Mouse (Mus musculus) spleen, adult 12 weeks (tissue): ENCODE data around the gene Zfp367.

Source experiments
- DNase-seq: peaks from one replicate; pipeline ENCODE4 v3.0.0; 2022; ENCODE audit warnings: low spot score

Gene Zfp367

DNA sequence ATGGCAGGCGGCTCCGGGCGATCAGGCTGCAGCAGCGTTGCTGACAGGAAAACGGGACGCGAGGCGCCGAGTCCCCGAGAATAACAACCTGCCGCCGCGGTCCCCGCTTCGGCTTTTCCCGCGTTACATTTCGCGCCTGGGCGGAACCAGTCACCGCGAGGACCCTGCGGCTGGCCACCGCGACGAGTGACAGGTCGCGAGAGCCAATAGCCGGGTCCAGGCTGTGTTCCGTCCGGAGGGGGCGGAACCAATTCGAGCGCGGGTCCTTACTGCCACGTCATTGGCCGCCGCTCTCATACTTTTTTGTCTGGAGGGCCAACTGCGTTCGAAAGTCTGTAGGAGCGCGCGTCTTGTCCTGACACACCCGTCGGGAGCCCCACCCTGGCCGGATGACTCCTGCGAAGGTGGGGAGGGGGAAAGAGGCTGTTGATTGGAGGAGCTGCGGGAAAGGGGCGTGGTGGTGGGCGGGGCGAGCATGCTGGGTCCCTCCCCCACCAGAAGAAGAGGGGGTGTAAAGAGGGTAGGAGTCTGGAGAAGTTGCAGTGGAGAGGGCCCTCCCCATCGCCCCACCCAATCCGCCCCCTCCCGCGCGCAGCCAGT is at the start of gene Zfp367:
Gene Zfp367, minus strand, starts transcription at position 120 of the 600 bp plus-strand sequence.
- peak; percentile 95 for DNase-seq

DNA sequence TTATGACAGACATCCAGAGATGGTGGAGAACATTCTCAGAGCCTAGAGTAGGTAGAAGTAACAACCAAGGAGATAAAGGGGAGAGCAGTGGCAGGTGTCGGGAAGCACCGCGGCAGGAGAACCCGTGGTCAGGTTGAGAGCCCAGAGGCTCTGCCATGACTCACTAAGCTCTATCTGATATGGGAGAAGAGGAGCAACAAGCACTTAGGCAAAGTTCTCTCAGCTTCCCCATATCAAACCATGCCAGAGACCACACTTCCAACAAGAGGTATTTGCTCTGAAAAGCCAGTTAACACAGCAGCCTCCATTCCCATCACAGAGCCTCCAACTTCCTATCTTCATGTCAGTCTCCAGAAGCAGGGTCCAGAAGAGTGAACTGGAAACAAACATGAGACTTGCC is 47.9 kb upstream of the Zfp367 start:
- DNase-seq, result no peak

DNA sequence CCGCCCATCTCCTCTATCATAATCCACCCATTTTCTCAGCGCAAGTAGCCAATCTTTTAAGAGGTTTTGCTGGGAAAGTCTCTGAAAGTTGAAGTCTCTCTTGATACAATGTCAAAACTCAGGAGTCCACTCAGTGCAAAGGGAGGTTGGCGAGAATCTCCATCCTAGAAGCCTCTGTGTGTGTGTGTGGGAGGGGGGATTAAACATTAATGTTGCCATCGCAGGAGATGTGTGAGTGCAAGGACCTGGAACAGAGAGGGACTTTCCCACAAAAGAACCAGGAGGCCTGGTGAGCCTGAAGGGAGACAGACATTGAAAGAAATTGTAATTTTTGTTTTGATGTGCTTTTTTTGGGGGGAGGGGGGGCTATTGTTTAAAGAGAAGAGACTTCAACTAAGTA is 45.3 kb upstream of the Zfp367 start:
- no peak for DNase-seq

- DNase-seq, result no peak
Measured at GRCm38 (mm10) chr13:64197899-64198298, 44.9 kb upstream of the Zfp367 start.

- DNase-seq, result no peak
Measured at GRCm38 (mm10) chr13:64187065-64187464, 34.1 kb upstream of the Zfp367 start.

GRCm38 (mm10) chr13:64186516-64186915 is 33.5 kb upstream of the Zfp367 start:
- DNase-seq, result no peak

DNA sequence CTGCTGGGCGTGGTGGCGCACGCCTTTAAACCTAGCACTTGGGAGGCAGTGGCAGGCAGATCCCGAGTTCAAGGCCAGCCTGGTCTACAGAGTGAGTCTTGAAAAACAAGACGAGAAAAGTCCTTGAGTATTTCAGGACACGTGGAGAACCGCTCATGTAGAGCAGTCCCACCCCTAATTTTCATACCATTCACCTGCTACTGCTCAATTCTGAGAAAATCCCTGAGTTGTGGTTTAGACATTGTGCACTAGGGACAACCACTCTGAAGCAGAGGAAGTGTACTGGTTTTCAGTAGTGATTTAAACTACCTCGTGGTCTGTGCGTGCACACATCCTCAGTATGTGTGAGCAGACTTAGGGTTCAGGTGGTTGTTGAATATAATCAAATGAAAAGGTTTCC is 32.6 kb upstream of the Zfp367 start:
- no peak for DNase-seq

GRCm38 (mm10) chr13:64185176-64185575 is 32.2 kb upstream of the Zfp367 start:
- DNase-seq, result no peak

- DNase-seq, result no peak
Measured at GRCm38 (mm10) chr13:64184361-64184760, 31.4 kb upstream of the Zfp367 start.

- DNase-seq, result no peak
Measured at GRCm38 (mm10) chr13:64183583-64183982, 30.6 kb upstream of the Zfp367 start.

DNA sequence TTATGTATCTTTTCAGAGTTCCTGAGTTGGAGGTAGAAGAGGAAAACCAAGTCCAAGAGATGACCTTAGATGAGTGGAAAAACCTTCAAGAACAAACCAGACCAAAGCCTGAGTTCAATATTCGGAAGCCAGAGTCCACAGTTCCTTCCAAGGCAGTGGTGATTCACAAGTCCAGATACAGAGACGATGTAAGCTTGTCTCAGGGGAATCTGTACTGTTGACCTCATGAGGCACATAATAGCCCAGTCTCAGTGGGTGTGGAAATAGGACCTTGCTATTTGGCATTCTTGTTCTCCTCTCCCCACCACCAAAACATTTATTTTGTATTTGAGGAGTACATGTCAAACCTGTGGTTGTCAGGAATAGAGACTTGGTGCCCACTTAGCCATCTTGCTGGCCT is 29.1 kb upstream of the Zfp367 start:
- no peak for DNase-seq

DNA sequence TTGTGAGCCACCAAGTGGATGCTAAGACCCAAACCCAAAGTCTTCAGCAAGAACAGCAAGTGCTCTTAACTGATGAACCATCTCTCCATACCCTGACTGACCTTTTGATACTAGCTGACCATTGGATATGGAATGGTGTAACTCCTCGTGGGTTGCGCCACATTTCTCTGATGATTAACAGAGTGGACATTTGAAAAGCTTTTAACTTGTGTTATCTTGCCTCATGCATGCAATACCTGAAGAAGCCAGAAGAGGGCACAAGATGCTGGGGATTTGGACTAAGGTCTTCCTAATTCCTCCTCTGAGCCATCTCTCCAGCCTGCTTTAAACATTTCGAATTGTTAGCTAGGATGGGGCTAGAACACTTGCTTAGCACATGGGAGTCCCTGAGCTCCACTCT is 27.9 kb upstream of the Zfp367 start:
- DNase-seq, result peak; percentile 23

DNA sequence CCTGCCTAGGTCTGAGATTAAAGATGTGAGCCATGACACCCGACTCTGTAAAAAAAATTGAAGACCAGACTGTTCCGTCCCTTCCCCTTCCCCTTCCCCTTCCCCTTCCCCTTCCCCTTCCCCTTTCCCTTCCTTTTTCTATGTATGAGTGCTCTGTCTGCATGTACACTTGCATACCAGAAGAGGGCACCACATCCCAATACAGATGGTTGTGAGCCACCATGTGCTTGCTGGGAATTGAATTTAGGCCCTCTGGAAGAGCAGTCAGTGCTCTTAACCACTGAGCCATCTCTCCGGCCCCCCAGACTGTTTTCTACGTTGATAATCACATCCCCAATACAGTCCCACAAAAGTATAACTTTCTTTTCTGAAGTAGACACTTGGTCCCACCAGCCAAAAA is 27.3 kb upstream of the Zfp367 start:
- no peak for DNase-seq

GRCm38 (mm10) chr13:64178746-64179652 is 26.0 kb upstream of the Zfp367 start:
- no peak for DNase-seq

GRCm38 (mm10) chr13:64178000-64178399 is 25.0 kb upstream of the Zfp367 start:
- DNase-seq, result no peak

DNA sequence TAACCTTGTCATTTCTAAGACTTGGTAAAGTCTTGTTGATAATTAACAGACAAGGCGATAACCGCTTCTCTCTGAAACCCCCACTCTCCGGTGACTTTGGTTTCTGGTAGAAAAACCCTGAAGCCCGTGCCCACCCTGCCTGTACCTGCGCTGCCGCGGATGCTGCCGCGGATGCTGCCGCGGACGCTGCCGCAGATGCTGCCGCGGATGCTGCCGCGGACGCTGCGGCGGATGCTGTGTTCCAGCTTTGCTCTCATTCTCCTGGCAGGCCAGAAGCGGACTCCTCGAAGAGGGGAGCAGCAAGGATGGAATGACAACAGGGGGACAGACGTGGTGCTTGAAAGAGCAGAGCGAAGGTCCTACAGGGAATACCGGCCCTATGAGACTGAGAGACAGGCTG is 16.7 kb upstream of the Zfp367 start:
- DNase-seq, result no peak

DNA sequence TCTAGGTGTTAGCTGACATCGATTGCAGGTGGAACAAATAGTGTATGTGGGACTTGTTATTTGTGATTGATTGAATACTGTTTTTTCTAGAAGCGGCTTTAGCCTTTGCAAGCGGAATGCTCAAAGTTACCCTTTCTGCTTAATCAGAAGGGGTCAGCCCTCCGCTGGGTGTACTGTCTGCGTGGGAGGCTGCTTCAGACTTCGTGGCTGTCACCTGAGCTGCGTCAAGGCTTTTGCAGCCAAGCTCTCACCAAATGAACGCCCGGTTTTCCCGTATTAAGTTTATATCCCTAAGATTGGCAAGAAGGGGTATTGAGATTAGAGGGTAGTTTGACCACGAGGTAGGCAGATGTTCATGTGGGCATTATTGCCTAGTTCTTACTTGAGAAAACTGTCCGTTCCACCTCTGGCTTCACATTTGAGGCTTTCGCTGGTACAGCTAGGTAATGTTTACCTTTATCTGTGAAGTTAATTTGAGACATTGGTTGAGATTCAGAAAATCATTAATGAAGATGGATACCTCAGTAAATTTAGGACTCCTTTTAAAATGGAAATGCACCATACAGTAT is 10.2 kb upstream of the Zfp367 start:
- DNase-seq, result no peak

- DNase-seq, result no peak
Measured at GRCm38 (mm10) chr13:64162626-64163025, 9.6 kb upstream of the Zfp367 start.

- DNase-seq, result no peak
Measured at GRCm38 (mm10) chr13:64161916-64162611, 9.1 kb upstream of the Zfp367 start.

DNA sequence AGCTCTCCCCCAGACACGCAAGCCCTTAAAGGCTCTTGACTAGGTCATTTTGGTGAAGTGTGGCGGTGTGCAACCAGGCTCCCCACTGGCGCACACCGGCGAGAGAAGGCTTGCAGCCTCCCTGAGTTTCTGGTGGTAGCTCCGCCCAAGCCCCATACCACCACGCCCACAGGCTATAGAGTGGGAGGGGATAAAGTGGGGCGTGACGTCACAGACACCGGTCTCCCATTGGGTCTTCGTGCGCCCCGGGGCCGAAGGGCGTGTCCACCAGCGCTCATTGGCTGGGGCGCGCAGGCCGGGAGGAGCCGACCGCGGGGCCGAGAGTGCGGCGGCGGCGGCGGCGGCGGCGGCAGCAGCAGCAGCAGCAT is 8.5 kb upstream of the Zfp367 start, which contains the start of gene Habp4:
Gene Habp4, plus strand, starts transcription at position 277 of the 368 bp plus-strand sequence.
- peak; percentile 97 for DNase-seq

DNA sequence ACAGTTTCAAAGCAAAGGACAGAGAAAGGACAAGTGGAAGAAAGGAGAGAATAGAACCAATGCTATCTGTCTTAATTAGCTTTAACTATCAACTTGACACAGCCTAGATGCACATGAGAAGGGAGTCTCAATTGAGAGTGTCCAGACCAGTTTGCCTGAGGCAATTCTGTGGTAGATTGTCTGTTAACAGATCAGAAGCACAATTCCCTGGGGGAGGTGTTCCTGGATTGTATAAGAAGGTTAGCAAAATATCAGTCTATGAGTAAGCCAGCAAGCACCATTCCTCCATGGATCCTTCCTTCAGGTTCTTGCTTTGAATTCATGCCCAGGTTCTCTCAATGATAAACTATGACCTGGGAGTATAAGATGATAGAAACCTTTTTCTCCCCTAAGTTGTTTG is 4.0 kb upstream of the Zfp367 start:
- DNase-seq, result no peak

GRCm38 (mm10) chr13:64155171-64155571 is 2.2 kb upstream of the Zfp367 start:
- no peak for DNase-seq

GRCm38 (mm10) chr13:64154651-64155050 is 1.6 kb upstream of the Zfp367 start:
- DNase-seq, result no peak
